Mouse (Mus musculus) cerebellum, adult 8-10 months (tissue): ENCODE data around the gene Adam1a.
A peak's percentile ranks its signal among the peaks of the same experiment; 100 is the strongest.

Source experiments
- DNase-seq: peaks from one replicate; pipeline ENCODE4 v3.0.0; 2022

The Adam1a gene

DNA sequence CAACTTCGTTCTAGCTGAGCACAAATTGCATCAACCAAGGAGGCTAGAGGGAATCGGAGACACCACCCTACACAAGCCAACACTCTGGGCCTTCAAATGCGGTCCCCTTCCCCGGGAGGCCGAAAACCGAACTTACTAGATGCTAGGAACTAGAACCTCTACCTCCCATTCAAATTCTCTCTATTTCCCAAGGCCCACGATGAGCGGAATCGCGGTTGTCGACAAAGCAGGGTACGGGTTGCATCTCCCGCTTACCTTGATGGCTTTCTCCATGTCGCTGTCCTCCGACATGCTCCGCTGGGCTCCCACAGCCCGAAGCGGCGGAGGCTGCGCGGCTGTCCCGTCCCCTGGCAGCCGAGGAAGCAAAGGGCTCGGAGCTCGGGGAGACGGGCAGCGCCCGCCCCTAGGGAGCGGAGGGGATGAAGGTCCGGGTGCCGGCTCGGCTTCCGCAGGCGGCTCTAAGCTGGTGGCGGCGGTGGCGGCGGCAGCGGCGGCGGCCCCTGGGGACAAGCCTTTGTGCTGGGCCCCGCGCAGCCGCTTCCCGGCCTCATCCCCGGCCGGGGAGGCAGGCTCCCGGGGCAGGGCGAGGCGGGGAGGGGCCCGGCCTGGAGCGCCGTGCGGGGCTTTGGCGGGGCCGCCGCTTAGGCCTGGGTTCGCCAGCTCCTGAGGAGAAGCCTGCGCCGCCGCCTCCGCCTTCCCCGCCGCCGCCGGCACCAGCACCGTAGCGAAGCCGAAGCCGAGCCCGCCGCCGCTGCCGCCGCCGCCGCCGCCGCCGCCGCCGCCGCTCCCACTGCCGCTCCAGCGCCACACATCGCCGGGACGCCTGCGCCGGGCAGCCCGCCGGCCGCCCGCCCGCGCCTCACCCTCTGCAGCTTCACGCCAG, at the start of gene Adam1a, which contains the start of gene Gm42878:
Adam1a (minus strand) TSS at position 573 of the 883 bp plus-strand sequence.
Gm42878 (minus strand) TSS at position 573 of the 883 bp plus-strand sequence.
- DNase-seq: no peak

- DNase-seq: no peak
These were observed 49.5 kb upstream of the Adam1a start for GRCm38 (mm10) chr5:121594714-121595313.

DNA sequence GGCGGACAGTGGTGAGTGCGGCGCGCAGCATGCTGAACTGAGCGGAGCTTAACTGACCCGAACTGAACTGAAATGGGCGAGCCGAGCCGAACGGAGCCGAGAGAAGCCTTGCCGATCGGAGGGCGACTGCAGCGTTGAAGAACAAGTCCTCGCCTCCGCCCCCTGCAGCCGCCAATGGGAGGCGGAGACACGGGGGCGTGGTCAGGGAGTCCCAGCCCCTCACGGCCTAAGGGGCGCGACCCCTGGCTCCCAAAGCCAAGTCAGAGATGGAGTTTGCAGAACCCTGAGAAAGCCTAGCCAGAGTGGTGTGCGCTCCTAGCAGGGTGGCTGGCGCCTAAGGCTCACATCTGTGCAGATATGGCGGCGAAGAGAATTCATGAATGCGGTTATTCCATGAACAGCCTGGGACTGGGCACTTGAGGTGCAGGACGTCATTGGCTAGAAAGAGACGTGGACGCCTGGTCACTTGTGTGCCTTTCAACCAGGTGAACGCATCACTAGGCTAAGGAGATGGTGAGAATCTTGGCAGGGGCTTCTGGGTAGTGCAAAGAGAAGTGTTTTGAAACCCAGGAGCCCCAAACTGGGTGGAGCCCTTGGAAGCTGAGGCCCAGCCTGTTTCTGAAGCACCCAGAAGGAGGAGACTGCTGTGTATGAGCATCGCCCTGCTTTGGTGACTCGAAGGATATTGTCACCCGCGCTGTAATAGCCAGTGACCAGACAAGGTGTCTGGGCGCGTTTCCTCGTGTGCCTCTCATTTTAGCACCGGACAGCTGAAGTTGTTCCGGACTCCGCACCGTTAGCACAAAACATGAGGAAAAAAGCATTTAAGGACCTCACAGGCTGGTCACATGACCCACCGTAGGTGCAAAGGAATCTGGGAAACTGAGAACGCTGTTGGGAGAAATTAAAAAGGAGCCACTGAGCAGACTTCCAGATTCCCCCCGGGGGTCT, 48.4 kb upstream of the Adam1a start, which contains the start of gene Aldh2:
Aldh2 (minus strand) TSS at position 374 of the 951 bp plus-strand sequence.
- peak; percentile 59 for DNase-seq

DNA sequence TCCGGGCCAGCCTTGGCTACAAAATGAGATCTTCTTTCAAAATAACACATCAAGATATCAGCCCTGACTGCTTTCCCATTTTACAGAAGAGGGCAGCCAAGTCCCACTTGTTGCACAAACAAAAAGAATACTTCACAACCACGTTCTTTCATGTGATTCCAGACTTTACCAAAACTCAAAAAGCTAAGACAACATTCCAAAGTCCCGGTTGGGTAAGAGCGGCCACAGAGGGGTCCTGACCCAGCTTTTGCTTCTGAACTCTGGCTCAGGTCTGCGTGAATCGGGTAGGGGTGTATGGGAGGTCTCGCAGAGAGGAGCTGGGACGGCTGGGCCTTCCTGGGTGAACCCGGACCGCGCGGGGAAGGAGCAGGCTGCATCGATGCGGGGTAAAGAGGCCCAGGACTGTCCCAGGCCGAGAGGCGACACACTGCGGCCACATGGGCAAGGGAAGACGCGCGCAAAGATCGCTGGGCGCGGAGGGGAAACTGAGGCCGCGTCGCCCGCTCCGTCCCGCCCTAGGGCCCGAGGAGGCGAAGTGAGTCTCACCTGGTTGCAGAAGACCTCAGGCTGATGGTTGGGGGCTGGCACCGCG, 47.6 kb upstream of the Adam1a start:
- DNase-seq: no peak

DNA sequence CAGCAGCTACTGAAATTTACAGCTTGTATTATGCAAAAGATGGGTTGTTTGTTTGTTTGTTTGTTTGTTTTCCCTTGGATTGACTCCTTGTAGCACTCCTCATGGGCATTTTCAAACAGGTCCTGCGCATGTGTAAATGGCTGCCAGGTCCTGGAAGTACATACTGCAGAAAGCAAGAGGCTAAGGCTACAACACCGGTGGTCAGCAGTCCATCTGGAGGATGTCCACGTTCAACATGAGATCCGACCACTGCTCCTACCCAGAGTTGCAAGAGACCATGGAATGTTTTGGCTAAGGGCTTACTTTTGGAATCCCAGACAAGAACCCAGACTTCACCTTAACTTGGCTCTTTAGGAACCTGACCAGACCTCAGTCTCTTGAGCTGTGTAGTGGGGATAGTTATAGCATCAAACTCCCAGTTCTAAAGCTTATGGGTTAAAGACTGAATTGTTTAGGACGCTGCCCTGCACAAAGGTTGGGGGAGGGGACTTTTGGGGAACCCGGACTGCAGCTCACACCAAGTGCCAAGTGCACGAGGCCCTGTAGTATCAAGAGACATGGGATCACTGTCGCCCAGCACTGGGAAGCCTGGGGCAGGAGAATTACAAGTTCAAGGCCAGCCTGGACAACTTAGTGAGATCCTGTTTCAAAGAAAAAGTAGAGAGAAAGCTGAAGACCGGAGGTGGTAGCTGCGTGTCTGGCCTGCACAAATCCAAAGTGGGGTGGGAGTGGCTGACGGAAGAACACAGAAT, 47.0 kb upstream of the Adam1a start:
- no peak for DNase-seq

DNA sequence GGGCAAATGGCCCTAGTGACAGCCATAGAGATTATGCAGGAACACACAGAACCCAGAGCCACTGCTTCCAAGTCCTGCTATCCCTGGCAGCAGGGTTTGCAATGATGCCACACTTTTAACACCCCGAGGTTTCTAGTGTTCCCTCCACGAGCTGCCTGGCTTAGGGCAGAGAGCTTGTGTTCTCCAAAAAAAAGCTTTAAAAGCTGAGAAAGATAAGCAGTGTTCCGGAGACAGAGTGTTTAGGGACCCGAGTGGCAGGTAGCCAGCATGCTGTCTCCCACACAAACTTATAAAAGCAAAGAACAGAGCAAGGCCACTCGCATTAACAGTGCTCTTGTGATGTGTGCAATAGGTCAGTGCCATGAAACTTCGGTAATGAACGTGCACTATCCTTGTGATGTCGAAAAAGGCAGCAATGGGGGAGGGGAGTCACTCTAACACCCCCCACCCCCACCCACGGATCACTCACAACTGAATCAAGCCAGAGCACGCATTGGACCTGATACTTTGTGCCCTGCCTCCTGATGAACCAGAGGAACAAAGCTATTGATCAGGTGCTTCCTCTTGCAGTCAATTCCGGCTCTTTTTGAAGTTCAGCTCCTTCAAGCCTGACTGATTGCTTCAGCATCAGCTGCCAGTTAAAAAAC, 46.3 kb upstream of the Adam1a start:
- no peak for DNase-seq

GRCm38 (mm10) chr5:121589928-121590327, 44.6 kb upstream of the Adam1a start:
- no peak for DNase-seq

DNA sequence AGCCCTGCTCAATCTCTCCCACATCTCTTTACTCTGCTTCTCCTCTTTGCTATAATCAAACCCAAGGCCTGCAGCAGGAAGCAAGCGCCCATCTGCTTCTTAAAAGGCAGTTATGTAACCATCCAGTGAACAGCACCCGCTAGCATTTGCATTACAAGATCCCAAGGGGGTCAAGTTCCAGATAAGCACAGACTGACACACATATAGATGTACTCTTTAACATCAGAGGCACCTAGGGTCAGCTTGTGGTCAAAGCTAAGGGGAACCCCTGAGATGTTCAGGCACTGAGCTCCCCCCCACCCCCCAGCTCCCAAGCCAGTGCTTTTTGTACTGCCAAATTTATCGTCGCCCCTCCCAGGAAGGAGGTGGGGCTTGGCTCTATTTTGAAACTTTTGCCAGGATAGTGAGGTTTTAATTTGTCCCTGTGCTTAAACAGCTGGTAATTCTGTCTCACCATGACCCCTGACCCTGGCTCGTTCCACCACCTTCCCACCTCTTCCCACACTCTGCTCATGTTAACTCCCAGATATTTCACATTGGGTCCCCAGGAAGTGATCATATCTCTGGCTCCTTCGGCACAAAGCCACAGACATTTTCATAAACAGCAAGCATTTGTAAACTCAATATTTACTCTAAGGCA, 41.2 kb upstream of the Adam1a start:
- DNase-seq: no peak

DNA sequence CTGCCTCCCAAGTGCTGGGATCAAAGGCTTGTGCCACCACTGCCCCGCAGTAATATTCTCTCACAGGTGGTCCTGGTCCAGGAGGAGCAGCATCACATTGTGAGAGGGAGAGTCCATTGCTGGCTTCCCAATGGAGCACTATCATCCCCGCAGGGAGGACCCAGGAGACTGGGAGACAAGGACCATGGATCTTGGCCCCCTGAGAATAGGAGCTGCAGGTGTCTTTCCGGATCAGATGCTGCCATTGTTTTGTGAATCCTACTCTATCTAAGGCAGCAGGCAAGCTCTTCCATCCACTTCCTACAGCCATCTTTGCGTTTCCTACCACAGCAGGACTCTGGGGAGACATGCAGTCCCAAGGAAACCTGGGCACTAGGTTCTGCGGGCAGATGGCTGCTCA, 40.4 kb upstream of the Adam1a start:
- no peak for DNase-seq

DNA sequence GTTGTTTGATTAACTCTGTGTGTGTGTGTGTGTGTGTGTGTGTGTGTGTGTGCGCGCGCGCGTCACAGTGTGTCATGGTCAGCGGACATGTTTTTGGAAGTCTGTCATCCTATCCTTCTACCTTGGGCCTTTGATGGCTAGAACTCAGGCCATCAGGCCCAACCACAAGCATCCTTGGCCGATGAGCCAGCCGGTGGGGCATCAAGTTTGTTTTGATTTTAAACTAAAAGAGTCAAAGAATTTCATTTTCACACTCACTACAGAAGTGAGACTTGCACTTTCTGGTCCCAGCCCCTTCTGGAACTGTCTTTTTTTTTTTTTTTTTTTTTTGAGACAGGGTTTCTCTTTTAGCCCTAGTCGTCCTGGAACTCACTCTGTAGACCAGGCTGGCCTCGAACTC, 39.7 kb upstream of the Adam1a start:
- no peak for DNase-seq

- DNase-seq: peak; percentile 60
These were observed 38.7 kb upstream of the Adam1a start for GRCm38 (mm10) chr5:121583765-121584501.

DNA sequence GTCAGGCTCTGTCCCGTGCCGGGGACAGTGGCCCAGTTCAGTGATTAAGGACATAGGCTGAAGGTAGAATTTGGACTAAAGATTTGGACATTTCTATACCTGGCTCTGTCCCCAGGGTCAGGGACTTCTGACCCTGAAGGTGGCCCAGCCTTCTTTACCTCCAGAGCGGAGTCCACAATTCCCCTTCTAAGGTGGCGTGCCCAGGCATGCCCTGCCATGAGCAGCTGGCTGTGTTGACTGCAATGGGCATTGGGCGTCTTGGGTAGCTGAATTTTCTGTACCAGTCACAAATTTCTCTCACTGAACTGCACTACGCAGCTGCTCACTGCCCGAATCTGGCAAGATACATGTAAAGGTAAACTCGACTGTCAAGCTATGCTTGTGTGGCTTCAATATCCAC, 36.7 kb upstream of the Adam1a start:
- no peak for DNase-seq

DNA sequence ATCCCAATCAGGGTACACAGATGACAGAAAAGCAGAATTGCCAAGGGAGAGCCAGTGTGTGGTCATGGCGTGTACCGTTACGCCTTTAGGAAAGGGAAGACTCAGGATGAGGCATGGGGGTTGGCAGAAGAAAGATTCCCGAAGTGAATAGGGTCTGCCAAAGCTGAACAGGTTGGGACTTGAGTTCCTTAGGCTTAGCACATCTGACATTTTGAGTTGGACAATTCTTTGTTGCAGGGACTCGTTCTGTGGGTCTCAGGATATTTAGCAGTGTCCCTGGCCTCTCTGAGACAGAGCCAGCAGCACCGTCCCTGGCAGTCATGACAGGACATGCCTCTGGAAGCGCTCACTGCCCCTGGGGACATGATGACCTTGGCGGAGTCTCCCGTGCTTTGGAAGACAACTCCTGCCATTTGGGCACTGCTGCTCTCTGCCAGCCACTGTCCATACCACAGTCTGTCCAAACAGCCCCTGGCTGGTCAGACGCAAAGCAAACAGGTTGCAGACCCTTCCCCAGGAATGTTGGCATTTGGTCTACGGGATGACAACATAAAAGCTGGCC, 31.7 kb upstream of the Adam1a start:
- DNase-seq: no peak

DNA sequence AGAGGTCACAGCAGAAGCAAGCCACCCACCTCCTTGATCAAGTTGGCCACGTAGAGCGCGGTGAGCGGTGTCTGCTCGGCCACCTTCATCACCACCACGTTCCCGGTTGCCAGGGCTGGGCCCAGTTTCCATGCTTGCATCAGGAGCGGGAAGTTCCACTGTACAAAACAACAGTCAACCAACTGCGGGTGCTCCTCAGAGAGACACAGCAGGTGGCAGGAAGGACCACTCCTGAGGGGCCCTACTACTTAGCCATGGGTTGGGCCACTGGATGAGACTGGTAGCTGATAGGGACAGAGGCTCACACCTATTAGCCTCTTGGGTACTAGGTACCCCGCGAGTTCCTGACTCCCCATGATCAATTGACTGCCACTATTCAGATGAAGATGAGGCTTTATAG, 30.6 kb upstream of the Adam1a start:
- no peak for DNase-seq

DNA sequence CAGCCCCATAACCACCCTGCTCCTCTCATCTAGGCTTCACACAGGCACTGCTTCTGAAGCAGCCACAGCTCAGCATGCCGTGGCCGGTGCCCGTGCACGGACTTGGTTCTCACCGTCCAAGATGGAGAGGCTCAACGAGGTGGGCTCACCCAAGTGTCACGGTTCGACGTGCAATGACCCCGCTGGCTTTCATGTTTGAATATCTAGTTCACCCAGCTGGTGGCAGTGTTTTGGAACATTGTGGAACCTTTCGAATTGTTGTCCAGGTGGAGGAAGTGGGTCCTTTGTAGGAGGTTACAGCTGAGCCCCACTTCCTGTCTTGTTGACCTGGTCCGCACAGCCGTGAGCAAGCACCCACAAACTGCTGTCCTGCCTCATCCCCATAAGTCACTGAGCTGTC, 28.9 kb upstream of the Adam1a start:
- no peak for DNase-seq

DNA sequence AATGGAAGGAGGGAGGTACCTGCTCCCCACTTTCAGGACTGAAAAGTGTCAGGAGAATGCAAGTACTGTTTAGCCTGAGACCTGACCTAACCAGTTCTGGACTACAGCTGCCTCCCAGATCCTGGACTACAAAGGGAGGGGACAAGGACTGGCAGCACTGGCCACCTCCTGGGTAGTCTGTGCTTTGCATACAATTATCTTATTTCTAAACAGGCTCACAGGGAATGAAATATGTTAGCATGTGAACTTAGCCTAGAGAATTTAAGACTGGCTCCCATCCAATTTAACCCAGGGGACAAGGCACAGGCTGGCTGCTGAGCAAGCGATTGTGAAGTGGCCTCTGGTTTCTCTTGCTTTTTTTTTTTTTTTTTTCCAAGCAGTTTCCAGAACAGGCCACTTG, 25.5 kb upstream of the Adam1a start:
- no peak for DNase-seq

DNA sequence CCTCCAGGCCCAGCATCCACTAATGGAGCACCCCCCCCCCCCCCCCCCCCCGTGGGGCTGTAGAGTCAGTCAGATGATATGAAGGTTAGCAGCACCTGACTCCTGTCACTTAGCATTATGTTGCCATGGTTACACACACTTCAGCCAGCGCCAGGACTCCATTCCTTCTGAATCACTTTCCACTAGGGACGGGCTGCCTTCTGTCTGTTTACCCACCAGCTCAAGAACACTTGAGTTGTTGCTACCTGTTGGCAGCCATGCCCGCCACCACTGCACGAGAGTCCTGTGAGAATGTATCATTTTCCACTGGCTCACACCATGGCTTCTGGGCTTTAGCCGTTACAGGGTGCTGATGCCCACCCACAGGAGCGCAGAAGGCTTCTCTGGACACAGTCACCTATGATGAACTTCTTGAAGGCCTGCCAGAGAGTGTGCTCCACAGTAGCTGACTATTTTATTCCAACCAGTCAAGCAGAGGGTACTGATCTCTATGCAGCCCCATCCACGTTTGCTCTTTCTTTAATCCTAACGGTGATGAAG, 24.7 kb upstream of the Adam1a start:
- DNase-seq: no peak

- DNase-seq: no peak
These were observed 20.9 kb upstream of the Adam1a start for GRCm38 (mm10) chr5:121566035-121566681.

DNA sequence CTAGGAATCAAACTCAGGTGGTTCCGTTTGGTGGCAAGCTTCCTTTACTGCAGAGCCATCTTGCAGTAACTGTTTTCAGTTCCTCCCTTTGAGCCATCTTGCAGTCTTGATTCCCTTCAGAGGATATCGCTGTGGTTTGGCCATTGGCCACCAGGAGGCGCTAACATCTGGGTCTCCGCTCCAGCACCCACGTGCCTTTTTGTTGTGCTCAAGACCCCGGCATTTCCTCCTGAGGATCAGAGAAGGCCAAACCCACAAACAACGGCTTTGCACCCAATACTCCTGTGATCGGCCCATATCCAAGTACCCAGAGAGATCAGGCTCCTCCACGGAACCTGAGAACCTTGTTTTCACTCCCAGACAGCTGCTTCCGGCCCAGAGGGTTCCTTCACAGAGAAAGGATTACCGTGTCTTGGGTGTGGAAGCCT, 19.2 kb upstream of the Adam1a start:
- DNase-seq: peak; percentile 64
